Mouse (Mus musculus): ENCODE data around the gene D730048I06Rik.
"Not testable (repeated sequence)": the region's sequence is repeated elsewhere in the genome, so short reads cannot be mapped to it uniquely, and the experiment has no call there.

D730048I06Rik gene

DNA sequence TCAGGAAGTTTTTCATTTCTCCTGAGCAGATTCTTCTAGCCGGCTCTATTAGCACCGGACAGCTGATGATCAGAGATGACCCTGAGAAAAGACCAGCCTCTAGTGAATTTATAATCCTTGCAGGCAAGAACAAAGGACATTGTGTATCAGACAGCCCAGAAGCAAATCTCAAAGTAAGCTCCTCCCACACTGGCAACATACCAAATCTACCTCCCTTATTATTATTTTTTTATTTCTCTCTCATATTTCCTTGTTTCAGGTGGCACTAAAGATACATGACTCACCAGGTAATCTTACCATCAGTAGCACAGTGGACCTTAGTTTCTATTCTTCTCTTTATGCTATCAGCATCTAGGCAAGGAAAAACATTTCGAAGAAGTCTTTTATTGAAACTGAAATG, at the start of gene D730048I06Rik, which contains the start of gene Gm27235:
TSS of gene D730048I06Rik (minus strand) at position 112 of the 400 bp plus-strand sequence.
TSS of gene Gm27235 (minus strand) at position 101 of the 400 bp plus-strand sequence.
- in situ Hi-C loops (cut with MboI, MseI): no loop called here

DNA sequence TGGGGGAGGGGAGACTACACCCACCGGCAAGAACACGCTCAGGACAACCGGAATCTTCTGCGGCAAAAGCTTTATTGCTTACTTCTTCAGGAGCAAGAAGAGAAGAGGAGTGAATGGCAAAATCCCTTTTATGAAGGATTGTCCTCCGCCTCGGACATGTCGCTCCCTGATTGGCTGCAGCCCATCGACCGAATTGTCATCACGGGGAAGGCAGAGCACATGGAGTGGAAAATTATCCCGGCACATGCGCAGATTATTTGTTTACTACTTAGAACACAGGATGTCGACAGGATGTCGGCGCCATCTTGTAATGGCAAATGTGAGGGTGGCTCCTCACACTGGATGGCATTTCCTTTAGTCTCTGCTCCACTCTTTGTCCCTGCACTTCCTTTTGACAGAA, 28.0 kb upstream of the D730048I06Rik start:
- in situ Hi-C loops (cut with MboI, MseI): not testable (repeated sequence)

DNA sequence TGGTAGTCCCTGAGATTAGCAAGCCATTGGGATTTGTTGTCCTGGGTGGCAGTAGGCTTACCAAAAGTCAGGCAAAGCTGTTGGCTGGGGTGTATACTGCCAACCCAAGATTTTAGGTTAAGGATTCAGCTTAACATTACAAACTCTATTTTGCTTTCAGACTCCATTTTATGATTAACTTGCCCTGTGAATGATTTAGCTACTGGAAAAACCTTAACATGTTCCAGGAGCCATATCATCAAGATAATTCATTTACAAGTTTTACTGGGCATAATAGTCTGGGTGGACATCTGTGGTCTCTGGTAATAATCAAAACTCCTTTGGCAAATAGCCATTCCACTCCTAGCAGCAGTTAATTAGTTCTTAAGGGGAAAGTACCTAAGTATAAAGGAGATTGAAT, 8.2 kb upstream of the D730048I06Rik start:
- in situ Hi-C loops (cut with MboI, MseI): no loop called here

DNA sequence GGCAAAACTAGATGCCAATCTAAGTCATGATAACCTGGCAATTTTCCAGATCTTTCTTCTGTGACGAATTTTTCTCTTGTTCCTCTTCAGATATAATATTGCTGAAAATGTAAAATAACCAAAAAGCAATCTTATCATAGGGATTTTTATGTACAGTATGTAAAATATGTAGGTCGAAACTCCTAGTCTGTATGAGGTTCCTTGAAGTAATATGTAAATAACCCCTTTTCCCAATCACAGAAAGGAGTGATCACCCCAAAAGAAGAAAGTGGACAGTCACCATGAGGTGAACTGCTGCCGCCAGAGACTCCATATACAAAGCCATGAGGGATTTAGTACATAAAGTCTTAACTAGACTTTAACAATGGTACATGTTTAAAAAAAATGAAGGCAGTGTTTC, 11.9 kb downstream of the D730048I06Rik start, which contains the start of gene Gm17727:
TSS of gene Gm17727 (minus strand) at position 101 of the 400 bp plus-strand sequence.
- in situ Hi-C loops (cut with MboI, MseI): no loop called here

DNA sequence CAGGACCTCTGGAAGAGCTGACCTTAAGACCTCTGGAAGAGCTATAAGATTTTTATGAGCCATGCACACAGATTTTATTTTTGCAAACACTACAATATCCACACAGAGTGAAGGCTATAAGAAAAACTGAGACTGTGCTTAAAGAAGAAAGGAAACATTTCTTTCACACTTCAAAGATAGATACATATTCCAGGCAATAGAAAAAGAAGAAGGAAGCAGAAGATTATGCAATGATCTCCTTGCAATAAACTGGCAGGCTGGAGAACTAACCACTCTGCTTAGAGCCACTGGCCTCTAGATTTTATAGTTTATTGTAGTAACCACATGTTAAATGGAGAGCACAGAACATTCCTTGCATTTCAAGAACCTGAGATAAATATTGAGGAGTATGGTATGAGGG, 33.1 kb downstream of the D730048I06Rik start:
- in situ Hi-C loops (cut with MboI, MseI): no loop called here

DNA sequence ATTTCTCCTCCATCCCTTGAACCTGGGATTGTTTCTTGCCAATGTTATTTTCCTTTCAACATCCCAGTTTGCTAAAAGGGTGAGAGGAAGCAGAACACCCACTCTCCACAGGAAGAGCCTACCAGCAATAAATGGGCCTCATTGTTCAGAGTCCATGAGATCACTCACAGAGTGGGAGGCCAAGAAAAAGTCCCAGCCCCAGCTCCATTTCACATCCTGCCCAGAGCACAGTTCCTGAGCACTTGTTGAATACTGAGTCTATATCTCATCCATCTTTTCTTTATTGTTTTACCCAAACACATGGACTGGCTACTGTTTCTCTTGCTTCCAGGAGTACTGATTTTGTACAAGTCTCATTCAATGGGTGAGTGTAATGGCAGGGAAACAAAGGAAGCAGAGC, 49.2 kb downstream of the D730048I06Rik start, which contains the start of gene Gm17677:
TSS of gene Gm17677 (plus strand) at position 301 of the 400 bp plus-strand sequence.
- in situ Hi-C loops (cut with MboI, MseI): loop anchor here (10.0 kb wide), 1 partner anchor 1366 kb away; no protein-coding TSS in a partner anchor

Data from regulatory T cell (primary cell).